Mouse (Mus musculus) kidney, adult 2 months (tissue): ENCODE measurements around the gene Fgf13.

Experiments used
- CTCF ChIP-seq: fragments of 200-500 bp; conservative IDR thresholded peaks from 2 replicates; pipeline ENCODE4 v1.5.1; 2011; ENCODE audit warnings: low read depth, mild to moderate bottlenecking, control low read depth, low read length, moderate library complexity, mixed read lengths; ENCODE audit not compliant: insufficient read depth, insufficient read length
- POLR2A ChIP-seq: fragments of 200-500 bp; IDR thresholded peaks from one replicate; pipeline ENCODE4 v1.6.1; 2011; ENCODE audit warnings: low read depth, low read length, control low read depth

GRCm38 (mm10) chrX:59182323-59182722, 385.5 kb downstream of the Fgf13 start:
- TF ChIP-seq CTCF: no peak
- TF ChIP-seq POLR2A: no peak
